In the genomic region with DNA sequence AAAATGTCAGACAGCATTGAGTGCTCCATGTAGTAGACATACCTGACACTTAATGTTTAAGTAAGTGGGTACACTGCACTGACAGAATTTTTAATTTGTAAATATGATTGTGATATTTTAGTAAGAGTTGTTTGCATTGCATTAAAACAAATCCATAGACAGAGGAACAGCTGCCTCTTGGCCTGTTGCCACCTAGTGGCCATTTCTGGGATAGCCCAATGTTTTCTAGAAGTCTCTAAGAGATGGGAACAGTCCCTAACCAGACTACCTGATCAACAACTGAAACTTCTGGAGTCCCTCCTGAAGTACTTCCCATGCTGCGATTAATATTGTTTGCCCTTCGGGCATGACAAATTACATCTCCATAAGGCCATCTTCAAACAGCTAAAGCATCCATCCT, we compare ENCODE assay signal across 8 mouse cellular contexts.
DNase-seq lines count a peak whose midpoint lies in the region; ATAC-seq and TF ChIP-seq lines count a peak whose summit lies in the region.

No protein-coding gene starts in this region.

- no peaks in the 10 kb centered on the region for H3K4me1 ChIP-seq in forebrain, embryonic 11.5 days (replicated peaks; ENCODE audit: control insufficient read depth, insufficient read depth, low read length)
- no peaks in the 10 kb centered on the region for H3K4me1 ChIP-seq in forebrain, embryonic 12.5 days
- H3K4me1 ChIP-seq in spleen, adult 2 months (ENCODE audit: control insufficient read depth, insufficient read depth, insufficient read length) = no peaks in the 10 kb centered on the region

- H3K4me3 ChIP-seq in forebrain, embryonic 11.5 days (ENCODE audit: low read depth, low read length) = no peak overlapping the region
- H3K4me3 ChIP-seq in forebrain, embryonic 12.5 days (replicated peaks) = no peak overlapping the region
- no peak overlapping the region for H3K4me3 ChIP-seq in spleen, adult 2 months (ENCODE audit: extremely low read depth, insufficient read depth, insufficient read length)

- no peak overlapping the region for H3K27ac ChIP-seq in forebrain, embryonic 11.5 days (ENCODE audit: low read depth, low read length)
- H3K27ac ChIP-seq in forebrain, embryonic 12.5 days = no peak overlapping the region
- no peak overlapping the region for H3K27ac ChIP-seq in spleen, adult 2 months (ENCODE audit: insufficient read depth, low read length)

- DNase-seq in forebrain, embryonic 11.5 days (ENCODE audit: low spot score) = peak; percentile 72
- DNase-seq in ES-CJ7 (ENCODE audit: low read depth, low spot score) = peak; percentile 59
- DNase-seq in c-Kit-positive CD71-positive TER-119-positive erythroid progenitor cells, embryonic 14.5 days (ENCODE audit: low spot score) = peak; percentile 60
- peak; percentile 8 to 74 for DNase-seq in frontal cortex, postnatal 14 days (ENCODE audit: low spot score in 2 of 2)
- peak; percentile 62 to 89 for DNase-seq in layer of hippocampus, adult 18-20 months (ENCODE audit: low spot score in 2 of 2)
- peak; percentile 89 for DNase-seq in lung, postnatal 14 days
- DNase-seq in spleen, adult 2 months (ENCODE audit: low read depth in 1 of 2, low spot score in 2 of 2) = peak; percentile 41 to 60

- no peaks in the 10 kb centered on the region for H3K27me3 ChIP-seq in forebrain, embryonic 11.5 days (ENCODE audit: control insufficient read depth, insufficient read depth, low read length)
- H3K27me3 ChIP-seq in forebrain, embryonic 12.5 days = peaks cover 5% of the 10 kb centered on the region; the same call in 1 of the 2 replicates
- H3K27me3 ChIP-seq in spleen, adult 2 months (ENCODE audit: control insufficient read depth, insufficient read depth, low read length) = no peaks in the 10 kb centered on the region

- H3K36me3 ChIP-seq in forebrain, embryonic 11.5 days (ENCODE audit: control insufficient read depth, insufficient read depth, low read length) = no peaks in the 10 kb centered on the region
- H3K36me3 ChIP-seq in forebrain, embryonic 12.5 days (replicated peaks) = no peaks in the 10 kb centered on the region
- H3K36me3 ChIP-seq in spleen, adult 2 months (ENCODE audit: control insufficient read depth, insufficient read depth, low read length) = no peaks in the 10 kb centered on the region

- no peak for TF ChIP-seq POLR2A in spleen, adult 2 months (IDR thresholded peaks at IDR 0.05; ENCODE audit: low read depth, low read length)

- no peak for ATAC-seq in forebrain, embryonic 11.5 days (replicated peaks; ENCODE audit: low FRiP score)
- ATAC-seq in forebrain, embryonic 12.5 days (ENCODE audit: low FRiP score) = no peak

- no peak overlapping the region for H3K9ac ChIP-seq in forebrain, embryonic 11.5 days (ENCODE audit: low read length)
- H3K9ac ChIP-seq in forebrain, embryonic 12.5 days = no peak overlapping the region

- H3K9me3 ChIP-seq in forebrain, embryonic 11.5 days (ENCODE audit: control insufficient read depth, low read length) = no peaks in the 10 kb centered on the region
- no peaks in the 10 kb centered on the region for H3K9me3 ChIP-seq in forebrain, embryonic 12.5 days

- 62% methylated on average over 2 of the region's 2 CpGs for WGBS in forebrain, embryonic 11.5 days
- WGBS in forebrain, embryonic 12.5 days = 61% methylated on average over 2 of the region's 2 CpGs
- 65% methylated on average over 2 of the region's 2 CpGs for WGBS in spleen, adult 2 months

- TF ChIP-seq CTCF in spleen, adult 2 months (IDR thresholded peaks at IDR 0.05; ENCODE audit: extremely low read depth, insufficient read depth, insufficient read length, insufficient replicate concordance) = peak; percentile 50; the same call in 1 of the 2 replicates

- H3K4me2 ChIP-seq in forebrain, embryonic 11.5 days (ENCODE audit: low read depth, low read length, severe bottlenecking) = no peak overlapping the region
- no peak overlapping the region for H3K4me2 ChIP-seq in forebrain, embryonic 12.5 days
